Mouse (Mus musculus): Measurements from ENCODE around the gene Zfp286. TPM values are rescaled to one million over a fixed set of nuclear protein-coding genes. Genes with fewer than 3 reads are reported as not detected.

Zfp286 gene
- polyA plus RNA-seq, 1 experiment from 2014 or later, result 25.7 TPM

GRCm38 (mm10) chr11:62809201-62809600 lies 19.9 kb upstream of the Zfp286 start:
- Histone ChIP-seq H3K9me3 (ENCODE audit: control insufficient read depth, low read length) (no peaks in the 10 kb centered on the region), H3K27me3 (replicated peaks; ENCODE audit: control insufficient read depth, insufficient read depth, low read length) (no peaks in the 10 kb centered on the region), H3K4me2 (ENCODE audit: low read length) (no peak overlapping the region), H3K4me1 (ENCODE audit: control insufficient read depth, insufficient read depth, low read depth, low read length) (no peaks in the 10 kb centered on the region), H3K27ac (ENCODE audit: low read depth, low read length) (no peak overlapping the region), H3K9ac (ENCODE audit: low read depth, low read length) (no peak overlapping the region), H3K36me3 (ENCODE audit: control insufficient read depth, insufficient read depth, low read length) (no peaks in the 10 kb centered on the region), H3K4me3 (ENCODE audit: low read length) (no peak overlapping the region)
- no peak for ATAC-seq
- WGBS, result 73% methylated on average over 4 of the region's 4 CpGs

GRCm38 (mm10) chr11:62807965-62808364 lies 18.7 kb upstream of the Zfp286 start:
- Histone ChIP-seq H3K27me3 (replicated peaks; ENCODE audit: control insufficient read depth, insufficient read depth, low read length) (no peaks in the 10 kb centered on the region), H3K27ac (ENCODE audit: low read depth, low read length) (no peak overlapping the region), H3K36me3 (ENCODE audit: control insufficient read depth, insufficient read depth, low read length) (no peaks in the 10 kb centered on the region), H3K4me3 (ENCODE audit: low read length) (no peak overlapping the region), H3K4me1 (ENCODE audit: control insufficient read depth, insufficient read depth, low read depth, low read length) (no peaks in the 10 kb centered on the region), H3K4me2 (ENCODE audit: low read length) (no peak overlapping the region), H3K9ac (ENCODE audit: low read depth, low read length) (no peak overlapping the region), H3K9me3 (ENCODE audit: control insufficient read depth, low read length) (no peaks in the 10 kb centered on the region)
- no peak for ATAC-seq
- WGBS, result 84% methylated on average over 2 of the region's 2 CpGs

- WGBS, result 56% methylated on average over 13 of the region's 13 CpGs
These were observed 14.9 kb upstream of the Zfp286 start for GRCm38 (mm10) chr11:62804119-62804518.

GRCm38 (mm10) chr11:62789617-62789936 lies 315 bp upstream of the Zfp286 start:
- no peaks in the 10 kb centered on the region for H3K27me3 ChIP-seq (replicated peaks; ENCODE audit: control insufficient read depth, insufficient read depth, low read length)
- peaks cover 4% of the 10 kb centered on the region for H3K9me3 ChIP-seq (ENCODE audit: control insufficient read depth, low read length)
- peaks cover 12% of the 10 kb centered on the region for H3K36me3 ChIP-seq (ENCODE audit: control insufficient read depth, insufficient read depth, low read length)
- H3K9ac ChIP-seq (ENCODE audit: low read depth, low read length), result peak overlapping the region; percentile 64
- no peak for ATAC-seq
- 49% methylated on average over 3 of the region's 3 CpGs for WGBS
- peak overlapping the region; percentile 72 for H3K27ac ChIP-seq (ENCODE audit: low read depth, low read length)
- H3K4me2 ChIP-seq (ENCODE audit: low read length), result peak overlapping the region; percentile 70
- peak overlapping the region; percentile 75 for H3K4me3 ChIP-seq (ENCODE audit: low read length)
- H3K4me1 ChIP-seq (ENCODE audit: control insufficient read depth, insufficient read depth, low read depth, low read length), result peaks cover 7% of the 10 kb centered on the region

More at GRCm38 (mm10) chr11:62804119-62804518, 14.9 kb upstream of the Zfp286 start:
- Histone ChIP-seq H3K27ac (ENCODE audit: low read depth, low read length) (no peak overlapping the region), H3K9me3 (ENCODE audit: control insufficient read depth, low read length) (no peaks in the 10 kb centered on the region), H3K4me3 (ENCODE audit: low read length) (no peak overlapping the region), H3K4me2 (ENCODE audit: low read length) (no peak overlapping the region), H3K27me3 (replicated peaks; ENCODE audit: control insufficient read depth, insufficient read depth, low read length) (no peaks in the 10 kb centered on the region), H3K9ac (ENCODE audit: low read depth, low read length) (no peak overlapping the region), H3K4me1 (ENCODE audit: control insufficient read depth, insufficient read depth, low read depth, low read length) (no peaks in the 10 kb centered on the region), H3K36me3 (ENCODE audit: control insufficient read depth, insufficient read depth, low read length) (no peaks in the 10 kb centered on the region)
- ATAC-seq, result no peak

- peaks cover 48% of the 10 kb centered on the region for H3K36me3 ChIP-seq (ENCODE audit: control insufficient read depth, insufficient read depth, low read length)
- no peak overlapping the region for H3K4me3 ChIP-seq (ENCODE audit: low read length)
- peaks cover 51% of the 10 kb centered on the region for H3K9me3 ChIP-seq (ENCODE audit: control insufficient read depth, low read length)
- H3K27me3 ChIP-seq (replicated peaks; ENCODE audit: control insufficient read depth, insufficient read depth, low read length), result no peaks in the 10 kb centered on the region
- 94% methylated on average over 7 of the region's 7 CpGs for WGBS
- no peak overlapping the region for H3K9ac ChIP-seq (ENCODE audit: low read depth, low read length)
- ATAC-seq, result no peak
- no peak overlapping the region for H3K4me2 ChIP-seq (ENCODE audit: low read length)
- no peaks in the 10 kb centered on the region for H3K4me1 ChIP-seq (ENCODE audit: control insufficient read depth, insufficient read depth, low read depth, low read length)
- H3K27ac ChIP-seq (ENCODE audit: low read depth, low read length), result no peak overlapping the region
These were observed 12.8 kb downstream of the Zfp286 start for GRCm38 (mm10) chr11:62776510-62776909.

- Histone ChIP-seq H3K4me3 (ENCODE audit: low read length) (no peak overlapping the region), H3K36me3 (ENCODE audit: control insufficient read depth, insufficient read depth, low read length) (no peaks in the 10 kb centered on the region), H3K4me2 (ENCODE audit: low read length) (no peak overlapping the region), H3K4me1 (ENCODE audit: control insufficient read depth, insufficient read depth, low read depth, low read length) (peaks cover 5% of the 10 kb centered on the region), H3K9ac (ENCODE audit: low read depth, low read length) (no peak overlapping the region), H3K9me3 (ENCODE audit: control insufficient read depth, low read length) (no peaks in the 10 kb centered on the region), H3K27ac (ENCODE audit: low read depth, low read length) (no peak overlapping the region), H3K27me3 (replicated peaks; ENCODE audit: control insufficient read depth, insufficient read depth, low read length) (no peaks in the 10 kb centered on the region)
- ATAC-seq, result no peak
- 82% methylated on average over 9 of the region's 9 CpGs for WGBS
These were observed 28.4 kb downstream of the Zfp286 start for GRCm38 (mm10) chr11:62760755-62761457.

- no peaks in the 10 kb centered on the region for H3K9me3 ChIP-seq (ENCODE audit: control insufficient read depth, low read length)
- H3K4me3 ChIP-seq (ENCODE audit: low read length), result no peak overlapping the region
- no peaks in the 10 kb centered on the region for H3K27me3 ChIP-seq (replicated peaks; ENCODE audit: control insufficient read depth, insufficient read depth, low read length)
- no peak overlapping the region for H3K9ac ChIP-seq (ENCODE audit: low read depth, low read length)
- H3K36me3 ChIP-seq (ENCODE audit: control insufficient read depth, insufficient read depth, low read length), result no peaks in the 10 kb centered on the region
- H3K4me2 ChIP-seq (ENCODE audit: low read length), result no peak overlapping the region
- peaks cover 5% of the 10 kb centered on the region for H3K4me1 ChIP-seq (ENCODE audit: control insufficient read depth, insufficient read depth, low read depth, low read length)
- WGBS, result 85% methylated on average over 11 of the region's 11 CpGs
- H3K27ac ChIP-seq (ENCODE audit: low read depth, low read length), result no peak overlapping the region
- no peak for ATAC-seq
These were observed 30.8 kb downstream of the Zfp286 start for GRCm38 (mm10) chr11:62758491-62758890.

GRCm38 (mm10) chr11:62757906-62758305 lies 31.4 kb downstream of the Zfp286 start:
- ATAC-seq, result no peak
- no peak overlapping the region for H3K27ac ChIP-seq (ENCODE audit: low read depth, low read length)
- 82% methylated on average over 6 of the region's 6 CpGs for WGBS
- no peak overlapping the region for H3K4me3 ChIP-seq (ENCODE audit: low read length)
- no peaks in the 10 kb centered on the region for H3K9me3 ChIP-seq (ENCODE audit: control insufficient read depth, low read length)
- H3K36me3 ChIP-seq (ENCODE audit: control insufficient read depth, insufficient read depth, low read length), result no peaks in the 10 kb centered on the region
- peaks cover 5% of the 10 kb centered on the region for H3K4me1 ChIP-seq (ENCODE audit: control insufficient read depth, insufficient read depth, low read depth, low read length)
- H3K9ac ChIP-seq (ENCODE audit: low read depth, low read length), result no peak overlapping the region
- H3K27me3 ChIP-seq (replicated peaks; ENCODE audit: control insufficient read depth, insufficient read depth, low read length), result no peaks in the 10 kb centered on the region
- H3K4me2 ChIP-seq (ENCODE audit: low read length), result no peak overlapping the region

- H3K4me1 ChIP-seq (ENCODE audit: control insufficient read depth, insufficient read depth, low read depth, low read length), result peaks cover 5% of the 10 kb centered on the region
- no peaks in the 10 kb centered on the region for H3K36me3 ChIP-seq (ENCODE audit: control insufficient read depth, insufficient read depth, low read length)
- H3K9ac ChIP-seq (ENCODE audit: low read depth, low read length), result peak overlapping the region; percentile 62
- no peak overlapping the region for H3K27ac ChIP-seq (ENCODE audit: low read depth, low read length)
- WGBS, result 12% methylated on average over 7 of the region's 7 CpGs
- ATAC-seq, result peak; percentile 46; the same call in 1 of the 2 replicates
- no peaks in the 10 kb centered on the region for H3K9me3 ChIP-seq (ENCODE audit: control insufficient read depth, low read length)
- H3K27me3 ChIP-seq (replicated peaks; ENCODE audit: control insufficient read depth, insufficient read depth, low read length), result no peaks in the 10 kb centered on the region
- peak overlapping the region; percentile 48 for H3K4me3 ChIP-seq (ENCODE audit: low read length)
- peak overlapping the region; percentile 76 for H3K4me2 ChIP-seq (ENCODE audit: low read length)
These were observed 32.1 kb downstream of the Zfp286 start for GRCm38 (mm10) chr11:62757143-62757507.

Measured in hindbrain, embryonic 16.5 days (tissue).